Mouse (Mus musculus) kidney, embryonic 14.5 days (tissue): Measurements from ENCODE around the gene Kctd18. TPM values are rescaled to one million over a fixed set of nuclear protein-coding genes. Genes with fewer than 3 reads are reported as not detected.
A peak's percentile ranks its signal among the peaks of the same experiment; 100 is the strongest.

Source experiments
- ATAC-seq: fragments of 200-750 bp; cut with Nextera tagmentation; 2 replicates; pipeline ENCODE4 v1.8.0; 2017; ENCODE audit warnings: moderate number of reproducible peaks, mild to moderate bottlenecking, moderate TSS enrichment, moderate library complexity; ENCODE audit not compliant: low FRiP score, low TSS enrichment
- H3K27ac ChIP-seq: fragments of 300-500 bp; sonication (generic); 2 replicates; pipeline ENCODE4 v1.5.1; 2014; ENCODE audit warnings: low read depth, mild to moderate bottlenecking, low read length, moderate library complexity, mixed read lengths
- H3K27me3 ChIP-seq: fragments of 300-500 bp; sonication (generic); 2 replicates; pipeline ENCODE4 v1.6.1; 2014; ENCODE audit warnings: mild to moderate bottlenecking, low read length; ENCODE audit not compliant: control insufficient read depth, insufficient read depth
- H3K36me3 ChIP-seq: fragments of 300-500 bp; sonication (generic); 2 replicates; pipeline ENCODE4 v1.6.1; 2014; ENCODE audit warnings: low read length, mixed read lengths; ENCODE audit not compliant: control insufficient read depth, insufficient read depth
- H3K4me1 ChIP-seq: fragments of 300-500 bp; sonication (generic); 2 replicates; pipeline ENCODE4 v1.6.1; 2014; ENCODE audit warnings: low read length, mixed read lengths; ENCODE audit not compliant: control insufficient read depth, insufficient read depth
- H3K4me2 ChIP-seq: fragments of 300-500 bp; sonication (generic); replicated peaks from 2 replicates; pipeline ENCODE4 v1.6.1; 2014; ENCODE audit warnings: low read depth, mild to moderate bottlenecking, low read length
- H3K4me3 ChIP-seq: fragments of 300-500 bp; sonication (generic); 2 replicates; pipeline ENCODE4 v1.5.1; 2014; ENCODE audit warnings: mild to moderate bottlenecking, low read length
- H3K9ac ChIP-seq: fragments of 300-500 bp; sonication (generic); 2 replicates; pipeline ENCODE4 v1.6.1; 2014; ENCODE audit warnings: low read depth, mild to moderate bottlenecking, low read length, moderate library complexity
- H3K9me3 ChIP-seq: fragments of 300-500 bp; sonication (generic); 2 replicates; pipeline ENCODE4 v1.6.1; 2016; ENCODE audit warnings: low read length; ENCODE audit not compliant: control insufficient read depth
- WGBS: fragments of 180-500 bp; shearing (Covaris S2); extraction: QIAGEN DNeasy Blood & Tissue Kit; methylation state at CpG from one replicate; pipeline ENCODE4 v1.1.7; 2014; 5-methylcytosine and 5-hydroxymethylcytosine counted together
- polyA plus RNA-seq: library from polyadenylated mRNA; unstranded; fragments of >200 nt; fragmentation: Nextera tagmentation; extraction: Ambion mirVana; gene quantifications from 2 replicates; pipeline ENCODE4 v1.2.1, GENCODE M21; 2014

Kctd18 gene
- polyA plus RNA-seq, 1 experiment from 2014 or later, result 16.1 TPM

DNA sequence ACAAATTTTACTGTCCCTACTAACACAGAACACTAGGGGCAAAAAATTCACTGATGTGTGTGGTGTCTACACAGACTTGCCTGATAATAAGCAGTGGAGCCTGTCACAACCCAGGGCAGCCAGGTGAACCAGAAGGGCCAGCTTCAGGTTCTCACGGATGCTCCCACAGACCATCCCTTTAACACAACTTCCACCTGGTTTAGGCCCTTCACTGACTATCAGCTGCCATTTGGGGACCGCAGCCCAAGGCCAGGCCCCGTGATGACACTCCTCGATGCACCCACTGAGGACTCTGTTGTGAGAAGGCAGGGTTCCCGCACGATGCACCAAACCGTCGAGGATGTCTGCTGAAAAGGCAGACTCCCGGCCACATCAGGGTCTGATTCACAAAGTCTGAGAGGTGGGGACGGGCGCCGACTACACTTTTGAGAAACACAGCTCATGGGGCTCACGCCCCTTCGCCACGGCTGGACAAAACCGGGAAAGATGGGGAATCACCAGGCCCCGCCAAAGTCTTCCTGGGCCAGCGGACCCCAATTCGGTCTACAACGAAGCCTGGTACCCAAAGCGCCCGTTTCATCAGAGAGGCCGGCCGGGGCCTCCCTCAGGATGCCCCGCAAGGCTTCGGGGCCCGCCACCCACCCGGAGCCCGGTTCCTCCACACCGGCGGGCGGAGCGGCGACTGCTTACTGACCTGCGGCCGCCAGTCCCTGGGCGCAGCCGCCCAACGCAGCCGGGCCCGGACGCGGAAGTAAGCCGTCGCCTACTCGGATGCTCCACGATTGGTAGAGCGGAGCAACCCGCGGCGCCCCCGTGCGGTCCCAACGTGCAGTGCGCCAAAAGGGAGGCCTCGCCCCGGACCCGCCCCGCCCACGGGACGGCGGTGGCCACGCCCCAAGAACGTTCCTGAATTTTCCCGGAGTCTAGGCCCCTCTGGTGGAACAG, 49.2 kb downstream of the Kctd18 start:
- peak; percentile 96 for ATAC-seq
- WGBS, result under 1% methylated on average over 64 of the region's 65 CpGs
- H3K9ac ChIP-seq, result peak overlapping the region; percentile 90
- no peaks in the 10 kb centered on the region for H3K27me3 ChIP-seq
- H3K4me2 ChIP-seq, result peak overlapping the region; percentile 72
- peaks cover 10% of the 10 kb centered on the region; the same call in 1 of the 2 replicates for H3K4me1 ChIP-seq
- peak overlapping the region; percentile 77 for H3K4me3 ChIP-seq
- peak overlapping the region; percentile 71; the same call in 1 of the 2 replicates for H3K27ac ChIP-seq
- H3K9me3 ChIP-seq, result no peaks in the 10 kb centered on the region
- H3K36me3 ChIP-seq, result peaks cover 15% of the 10 kb centered on the region

DNA sequence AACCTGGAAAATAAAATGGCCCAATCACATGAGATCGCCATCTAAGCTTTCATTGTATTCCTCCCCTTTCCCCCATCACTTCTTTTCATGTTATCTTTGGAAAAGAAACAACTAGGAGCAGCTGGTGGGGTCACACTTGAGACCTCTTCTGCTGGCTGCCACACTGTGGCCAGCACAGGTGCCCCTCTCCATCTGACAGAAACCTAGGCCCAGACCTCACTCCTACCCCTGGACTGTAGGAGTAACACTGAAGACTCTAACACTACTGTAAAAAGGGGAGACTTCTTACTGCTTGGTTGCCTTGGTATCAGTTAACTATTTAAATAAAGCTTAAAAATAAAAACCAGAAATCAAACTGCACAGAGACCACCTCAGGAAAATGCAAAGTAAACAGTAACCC, 63.0 kb downstream of the Kctd18 start:
- Histone ChIP-seq H3K27me3 (no peaks in the 10 kb centered on the region), H3K36me3 (peaks cover 14% of the 10 kb centered on the region; the same call in 1 of the 2 replicates), H3K4me3 (no peak overlapping the region), H3K4me1 (no peaks in the 10 kb centered on the region), H3K9ac (no peak overlapping the region), H3K27ac (no peak overlapping the region), H3K4me2 (no peak overlapping the region), H3K9me3 (no peaks in the 10 kb centered on the region)
- 68% methylated on average over 1 of the region's 1 CpGs for WGBS
- ATAC-seq, result peak; percentile 87

DNA sequence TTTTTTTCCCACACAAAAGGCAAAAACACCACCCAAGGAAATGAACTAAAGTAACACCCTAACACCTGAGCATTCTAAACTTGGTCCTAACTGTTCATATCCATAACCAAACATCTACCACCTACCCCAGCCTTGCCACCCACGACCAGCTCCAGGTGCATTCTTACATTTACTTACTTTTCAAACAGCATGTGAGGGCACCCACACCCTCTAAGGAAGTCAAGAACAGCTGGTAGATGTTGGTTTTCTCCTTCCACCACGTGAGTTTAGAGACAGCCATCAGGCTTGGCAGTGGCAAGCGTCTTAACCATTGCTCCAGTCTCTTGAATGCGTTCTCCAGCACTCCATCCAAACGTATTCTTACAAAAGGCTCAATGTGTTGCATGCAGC, 64.4 kb downstream of the Kctd18 start:
- Histone ChIP-seq H3K4me3 (no peak overlapping the region), H3K36me3 (peaks cover 12% of the 10 kb centered on the region; the same call in 1 of the 2 replicates), H3K27me3 (no peaks in the 10 kb centered on the region), H3K4me2 (no peak overlapping the region), H3K27ac (no peak overlapping the region), H3K9me3 (no peaks in the 10 kb centered on the region), H3K9ac (no peak overlapping the region), H3K4me1 (no peaks in the 10 kb centered on the region)
- WGBS, result 84% methylated on average over 5 of the region's 5 CpGs
- no peak for ATAC-seq

DNA sequence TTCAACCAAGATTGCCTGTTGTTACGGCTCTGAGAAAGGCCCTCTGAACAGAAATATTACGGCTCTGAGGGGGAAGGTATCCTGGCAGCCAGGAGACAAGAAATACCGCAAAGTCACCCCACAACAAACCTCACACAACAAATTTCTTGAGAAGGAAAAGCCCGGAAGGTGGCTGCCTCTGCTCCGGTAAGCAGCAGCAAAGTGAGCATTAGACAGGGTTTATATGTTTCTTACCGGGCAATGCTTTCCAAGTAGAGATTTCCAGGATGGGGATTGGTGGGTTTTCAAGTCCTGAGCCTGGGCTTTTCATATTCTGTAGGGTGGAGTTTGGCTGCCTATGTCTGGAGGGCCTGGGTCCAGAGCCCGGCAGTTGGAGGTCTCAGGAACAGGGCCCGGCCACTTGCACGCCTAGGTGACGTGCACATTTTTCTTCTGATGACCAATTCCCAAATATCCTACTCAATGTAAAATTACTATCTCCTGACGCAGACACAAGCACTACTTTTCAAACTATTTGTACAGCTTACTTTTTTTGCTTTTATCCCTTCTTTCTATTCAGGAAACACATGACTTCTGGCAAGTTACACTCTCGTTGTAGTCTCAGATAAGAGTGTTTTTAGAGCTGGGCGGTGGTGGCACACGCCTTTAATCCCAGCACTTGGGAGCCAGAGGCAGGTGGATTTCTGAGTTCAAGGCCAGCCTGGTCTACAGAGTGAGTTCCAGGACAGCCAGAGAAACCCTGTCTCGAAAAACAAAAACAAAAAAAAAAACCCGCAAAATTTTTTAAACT, 65.0 kb downstream of the Kctd18 start:
- ATAC-seq, result no peak
- H3K4me2 ChIP-seq, result no peak overlapping the region
- no peak overlapping the region for H3K9ac ChIP-seq
- no peaks in the 10 kb centered on the region for H3K4me1 ChIP-seq
- no peak overlapping the region for H3K27ac ChIP-seq
- no peaks in the 10 kb centered on the region for H3K9me3 ChIP-seq
- WGBS, result 86% methylated on average over 16 of the region's 16 CpGs
- H3K4me3 ChIP-seq, result no peak overlapping the region
- H3K36me3 ChIP-seq, result peaks cover 6% of the 10 kb centered on the region; the same call in 1 of the 2 replicates
- no peaks in the 10 kb centered on the region for H3K27me3 ChIP-seq

DNA sequence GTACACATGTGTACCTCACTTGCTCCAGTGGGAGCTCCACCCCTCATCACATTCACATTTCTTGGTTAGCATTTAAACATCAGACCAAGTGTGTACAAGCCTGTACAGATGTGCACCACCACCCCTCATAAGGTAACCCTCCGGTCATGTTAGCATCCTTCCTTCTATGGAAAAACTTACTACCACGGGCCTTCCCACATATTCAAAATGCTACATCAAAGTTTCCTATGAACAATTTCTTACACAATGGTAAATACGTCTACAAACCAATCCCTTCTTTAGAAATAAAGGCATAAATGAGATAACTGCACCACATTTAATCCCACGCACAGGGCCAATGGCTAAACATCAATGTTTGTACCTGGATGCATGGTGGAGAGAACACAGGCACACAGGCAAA, 66.2 kb downstream of the Kctd18 start:
- Histone ChIP-seq H3K9ac (no peak overlapping the region), H3K36me3 (peaks cover 5% of the 10 kb centered on the region; the same call in 1 of the 2 replicates), H3K9me3 (no peaks in the 10 kb centered on the region), H3K27ac (no peak overlapping the region), H3K4me3 (no peak overlapping the region), H3K27me3 (no peaks in the 10 kb centered on the region), H3K4me2 (no peak overlapping the region), H3K4me1 (no peaks in the 10 kb centered on the region)
- ATAC-seq, result no peak
- 94% methylated on average over 4 of the region's 4 CpGs for WGBS

DNA sequence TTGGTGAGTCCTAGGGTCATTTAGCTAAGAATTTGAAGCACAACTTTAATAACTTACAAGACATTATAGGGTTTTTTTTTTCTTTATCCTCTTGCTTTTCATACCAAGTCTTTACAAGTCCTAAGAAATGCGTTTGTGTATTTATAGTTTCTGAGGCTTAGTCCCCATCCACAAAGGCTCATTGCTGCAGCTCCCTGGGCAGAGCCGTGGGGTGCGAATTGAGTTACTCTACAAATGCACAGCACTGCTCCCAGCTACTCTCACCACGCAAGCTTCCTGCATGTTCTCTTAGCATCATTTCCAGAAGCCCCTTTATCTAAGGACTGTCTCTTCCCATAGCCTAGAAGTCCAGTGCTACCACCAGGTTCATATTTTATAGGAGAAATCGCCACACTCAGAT, 69.0 kb downstream of the Kctd18 start:
- Histone ChIP-seq H3K4me1 (no peaks in the 10 kb centered on the region), H3K4me2 (no peak overlapping the region), H3K9ac (no peak overlapping the region), H3K27me3 (no peaks in the 10 kb centered on the region), H3K36me3 (peaks cover 3% of the 10 kb centered on the region; the same call in 1 of the 2 replicates), H3K27ac (no peak overlapping the region), H3K4me3 (no peak overlapping the region), H3K9me3 (no peaks in the 10 kb centered on the region)
- WGBS, result 66% methylated on average over 5 of the region's 5 CpGs
- no peak for ATAC-seq

GRCm38 (mm10) chr1:57949195-57949594, 69.6 kb downstream of the Kctd18 start:
- Histone ChIP-seq H3K4me1 (no peaks in the 10 kb centered on the region), H3K9ac (no peak overlapping the region), H3K36me3 (no peaks in the 10 kb centered on the region), H3K4me2 (no peak overlapping the region), H3K4me3 (no peak overlapping the region), H3K27me3 (no peaks in the 10 kb centered on the region), H3K27ac (no peak overlapping the region), H3K9me3 (no peaks in the 10 kb centered on the region)
- WGBS, result 2% methylated on average over 1 of the region's 1 CpGs
- ATAC-seq, result no peak

- no peak overlapping the region for H3K4me3 ChIP-seq
- no peaks in the 10 kb centered on the region for H3K36me3 ChIP-seq
- H3K9me3 ChIP-seq, result no peaks in the 10 kb centered on the region
- H3K27ac ChIP-seq, result no peak overlapping the region
- no peak for ATAC-seq
- 37% methylated on average over 2 of the region's 2 CpGs for WGBS
- no peaks in the 10 kb centered on the region for H3K4me1 ChIP-seq
- H3K9ac ChIP-seq, result no peak overlapping the region
- H3K4me2 ChIP-seq, result no peak overlapping the region
- H3K27me3 ChIP-seq, result no peaks in the 10 kb centered on the region
Observed at GRCm38 (mm10) chr1:57947552-57948347, 71.0 kb downstream of the Kctd18 start.
